Mouse (Mus musculus) CD8-positive naive resting alpha-beta T cell, adult 2 months (primary cell): ENCODE measurements around the gene Supt16.

Experiments used
- DNase-seq, 2 experiments: peaks; one replicate each; pipeline ENCODE4 v3.0.0; 2022; ENCODE audit warnings: low read depth in 2 of 2, low spot score in 2 of 2

Supt16 gene

DNA sequence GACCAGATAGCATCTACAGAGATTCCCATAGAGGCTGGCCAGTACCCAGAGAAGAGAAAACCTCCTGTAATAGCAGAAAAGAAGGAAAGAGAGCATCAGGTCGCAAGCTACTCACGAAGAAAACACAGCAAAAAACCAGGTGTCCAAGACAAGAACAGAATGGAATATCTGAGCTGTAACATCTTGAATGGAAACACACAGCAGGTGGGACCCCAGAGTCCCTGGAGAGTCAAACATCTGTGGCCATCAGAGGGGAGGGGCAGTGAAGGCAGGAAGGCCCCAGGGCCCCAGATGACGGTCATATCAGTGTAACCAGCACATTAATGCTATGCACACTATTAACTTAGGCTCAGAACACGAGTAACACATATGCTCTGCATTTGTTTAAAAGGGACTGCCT is 47.3 kb downstream of the Supt16 start:
- no peak for DNase-seq

DNA sequence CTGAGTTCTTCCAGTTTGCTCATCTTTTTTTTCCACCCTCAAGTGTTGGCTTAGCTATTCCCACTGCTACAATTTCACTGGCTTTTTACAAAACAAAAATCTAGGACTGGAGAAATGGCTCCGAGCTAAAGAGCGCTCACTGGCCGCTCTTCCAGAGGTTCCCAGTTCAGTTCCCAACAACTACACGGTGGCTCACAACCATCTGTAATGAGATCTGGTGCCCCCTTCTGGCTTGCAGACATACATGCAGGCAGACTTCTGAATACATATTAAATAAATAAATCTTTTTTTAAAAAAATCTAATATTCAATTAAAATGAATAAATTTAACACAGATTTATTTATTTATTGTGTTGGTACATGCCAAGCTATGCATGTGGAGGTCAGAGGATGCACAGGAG is 50.7 kb downstream of the Supt16 start:
- DNase-seq = peak in 1 of 2 experiments; percentile 39

DNA sequence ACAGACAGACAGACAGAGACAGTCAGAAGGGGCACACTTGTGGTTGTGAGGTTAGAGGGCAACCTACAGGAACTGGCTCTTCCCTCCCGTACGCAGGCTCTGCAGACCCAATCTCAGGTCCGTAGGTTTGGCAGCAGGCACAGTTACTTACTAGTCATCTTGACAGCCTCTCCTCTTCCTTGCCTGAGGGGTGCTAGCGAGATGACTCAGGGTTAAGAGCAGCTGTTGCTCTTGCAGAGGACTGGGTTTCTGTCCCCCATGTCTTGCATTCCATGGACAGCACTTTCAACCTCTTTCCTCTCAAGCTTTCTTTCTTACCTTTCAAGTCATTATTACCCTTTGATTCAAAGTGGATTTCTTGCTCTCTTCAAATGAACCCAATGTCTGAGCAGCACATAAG is 53.1 kb downstream of the Supt16 start:
- no peak for DNase-seq

DNA sequence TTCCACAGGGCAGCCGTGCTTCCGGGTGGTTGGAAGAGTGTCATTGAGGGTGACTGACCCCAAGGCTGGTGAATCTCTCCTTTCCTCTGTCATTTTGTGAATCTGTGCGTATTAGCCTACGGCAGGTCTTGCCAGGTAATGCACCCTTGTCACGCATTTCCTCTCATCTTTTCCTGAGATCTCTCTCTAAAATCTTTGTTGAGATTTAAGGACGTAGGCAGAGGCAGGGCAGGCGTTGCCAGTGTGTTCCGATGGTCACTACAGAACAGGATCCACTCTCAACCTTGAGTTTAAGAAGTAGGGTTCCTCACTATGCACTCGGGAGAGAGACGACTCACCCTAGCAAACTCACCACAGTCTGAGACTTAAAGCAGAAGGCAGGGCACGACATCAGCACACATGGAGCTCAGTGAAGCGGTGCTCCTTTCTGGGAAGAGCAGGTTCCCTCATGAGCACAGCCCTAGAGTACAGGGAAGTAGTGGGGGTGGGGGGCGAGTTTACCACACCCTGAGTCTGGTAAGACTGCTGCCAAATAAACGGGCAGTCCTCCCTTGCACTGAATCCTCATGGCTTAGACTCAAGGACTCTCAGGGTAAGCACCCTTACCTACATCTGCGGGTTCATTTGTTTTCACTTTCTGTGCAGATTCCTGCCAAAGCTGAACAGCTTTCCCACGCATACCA is 55.6 kb downstream of the Supt16 start:
- no peak for DNase-seq

DNA sequence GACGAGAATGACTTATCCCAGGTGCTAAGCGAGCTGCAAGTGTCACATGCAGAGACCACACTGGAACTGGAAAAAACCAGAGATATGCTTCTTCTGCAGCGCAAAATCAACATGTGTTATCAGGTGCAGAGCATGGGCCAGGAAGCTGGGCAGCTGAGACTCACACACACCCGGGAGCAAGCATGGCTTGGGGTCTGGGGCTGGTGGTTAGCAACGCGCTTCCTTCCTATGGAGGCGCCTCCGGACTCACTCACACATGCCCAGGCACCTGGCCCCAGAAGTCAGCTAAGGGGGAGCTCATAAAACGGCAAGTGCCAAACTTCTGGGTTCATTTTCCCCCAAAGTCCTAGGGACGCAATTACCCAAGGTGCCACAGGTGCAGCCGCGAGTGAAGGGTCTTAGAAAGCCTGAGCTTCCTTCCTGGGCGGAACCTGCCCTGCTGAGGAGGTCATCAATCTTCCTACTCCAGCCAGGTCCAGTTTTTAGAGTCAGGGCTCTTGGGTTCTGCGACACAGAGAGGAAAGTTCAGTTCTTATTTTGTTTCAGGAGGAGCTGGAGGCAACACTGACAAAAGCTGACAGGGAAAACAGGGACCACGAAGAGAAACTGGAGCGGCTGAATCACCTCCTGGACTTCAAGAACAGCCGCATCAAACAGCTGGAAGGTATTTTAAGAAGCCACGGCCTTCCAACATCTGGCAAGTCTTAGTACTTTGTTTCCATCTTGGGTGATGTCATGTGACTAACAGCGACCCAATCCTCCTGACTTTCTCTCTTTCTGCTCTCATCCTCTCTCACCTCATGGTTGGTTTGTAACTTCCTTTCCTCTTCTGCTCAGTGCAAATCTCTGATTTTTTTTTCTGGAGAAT is 56.4 kb downstream of the Supt16 start:
- peak; percentile 38 to 54 for DNase-seq

DNA sequence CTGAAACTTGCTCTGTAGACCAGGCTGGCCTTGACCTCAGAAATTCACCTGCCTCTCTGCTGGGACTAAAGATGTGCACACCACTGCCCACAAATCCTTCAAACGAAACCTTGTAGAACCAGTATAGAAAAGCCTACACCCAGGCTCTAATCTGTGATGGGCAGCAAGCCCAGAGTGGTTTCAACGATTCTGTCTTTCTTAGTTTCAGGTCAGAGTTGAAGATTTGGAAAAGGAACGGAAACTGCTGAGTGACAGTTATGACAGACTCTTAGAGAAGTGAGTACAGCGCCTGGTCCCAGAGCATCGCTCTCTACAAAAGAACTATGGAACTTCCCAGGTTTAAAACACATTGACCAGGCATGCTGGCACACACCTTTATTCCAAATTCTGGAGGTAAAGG is 63.6 kb downstream of the Supt16 start:
- DNase-seq = no peak

DNA sequence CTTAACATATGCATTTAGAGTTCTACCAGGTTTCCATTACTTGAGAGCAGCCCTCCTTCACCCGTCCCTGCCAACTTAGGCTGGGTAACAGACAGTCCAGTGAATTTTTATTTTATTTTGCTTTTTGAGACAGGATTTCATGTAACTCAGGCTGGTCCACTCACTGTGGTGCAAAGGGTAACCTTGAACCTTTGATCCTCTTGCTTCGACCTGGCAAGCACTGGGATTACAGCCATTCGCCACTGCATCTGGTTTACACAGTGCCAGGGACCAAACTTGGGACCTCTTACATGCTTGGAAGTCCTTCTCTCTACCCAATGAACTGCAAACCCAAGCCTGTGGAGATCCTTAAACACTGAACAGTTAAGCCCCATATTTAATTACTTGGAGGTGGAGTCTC is 72.6 kb downstream of the Supt16 start:
- no peak for DNase-seq

DNA sequence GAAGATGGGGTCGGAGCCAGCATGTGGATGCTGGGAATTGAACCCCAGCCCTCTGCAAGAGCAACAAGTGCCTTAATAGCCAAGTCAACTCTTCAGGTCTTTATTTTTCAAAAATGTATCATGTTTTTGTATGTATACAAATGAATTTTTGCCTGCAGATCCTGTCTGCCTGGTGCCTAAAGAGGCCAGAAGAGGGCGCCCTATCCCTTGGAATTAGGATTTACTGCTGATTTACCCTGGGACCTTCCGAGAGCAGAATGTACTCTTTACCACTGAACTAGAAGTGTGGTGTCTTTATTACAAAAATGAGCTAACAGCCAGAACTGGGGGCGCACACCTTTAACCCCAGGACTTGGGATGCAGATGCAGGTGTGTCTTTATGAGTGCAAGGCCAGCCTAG is 73.3 kb downstream of the Supt16 start:
- DNase-seq = peak; percentile 64 to 77

DNA sequence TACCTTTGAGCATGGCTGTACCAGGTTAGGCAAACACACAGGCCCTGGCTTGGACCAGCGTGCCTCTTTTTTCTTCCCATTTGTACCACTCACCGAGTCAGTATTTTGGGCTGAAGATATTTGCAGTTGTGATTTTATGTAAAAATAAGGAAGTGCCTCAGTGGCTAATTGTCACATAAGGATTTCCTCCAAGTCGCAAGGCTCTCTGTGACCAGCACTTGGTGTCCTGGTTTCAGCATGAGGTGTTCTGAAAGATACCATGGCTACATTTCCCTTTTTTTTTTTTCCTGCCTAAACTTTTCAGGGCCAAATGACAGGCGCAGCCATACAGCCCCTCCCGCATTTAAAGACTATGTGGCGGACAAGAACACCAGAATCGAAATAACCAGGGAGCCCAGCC is 77.0 kb downstream of the Supt16 start:
- DNase-seq = no peak

DNA sequence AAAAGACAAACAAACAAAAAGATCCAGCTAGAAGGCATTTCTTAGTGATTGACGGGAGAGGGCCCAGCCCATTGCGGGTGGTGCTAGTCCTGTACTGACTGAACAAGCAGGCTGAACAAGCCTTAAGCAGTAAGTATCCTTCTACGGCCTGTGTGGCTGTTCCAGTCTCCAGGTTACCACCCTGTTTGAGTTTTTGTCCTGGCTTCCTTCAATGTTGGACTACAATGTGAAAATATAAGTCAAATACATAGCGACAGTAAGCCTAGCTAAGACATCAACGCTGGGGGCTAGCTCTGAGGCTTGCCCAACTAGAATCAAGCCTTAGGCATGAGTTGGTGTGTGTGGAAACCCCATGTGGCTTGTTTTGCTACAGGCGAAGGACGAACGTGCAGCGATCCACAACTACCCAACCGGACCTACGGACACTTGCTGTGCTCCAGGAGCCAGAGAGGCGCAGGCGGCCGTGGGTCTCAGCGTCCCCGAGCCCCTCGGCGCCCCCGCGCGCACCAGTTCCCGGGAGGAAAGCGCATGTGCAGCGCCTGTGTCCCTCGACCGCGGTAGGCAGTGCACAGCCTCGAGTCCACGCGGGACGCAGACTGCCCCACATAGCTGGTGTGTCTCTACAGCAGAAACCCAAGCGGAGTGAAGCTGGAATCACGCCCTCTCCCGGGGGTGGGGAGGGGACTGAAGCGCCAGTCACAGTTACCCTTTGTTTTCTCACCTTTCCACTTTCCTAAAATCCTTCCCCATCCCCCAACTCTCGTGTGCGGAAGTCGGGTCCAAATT is 78.2 kb downstream of the Supt16 start:
- peak in 1 of 2 experiments; percentile 48 for DNase-seq

DNA sequence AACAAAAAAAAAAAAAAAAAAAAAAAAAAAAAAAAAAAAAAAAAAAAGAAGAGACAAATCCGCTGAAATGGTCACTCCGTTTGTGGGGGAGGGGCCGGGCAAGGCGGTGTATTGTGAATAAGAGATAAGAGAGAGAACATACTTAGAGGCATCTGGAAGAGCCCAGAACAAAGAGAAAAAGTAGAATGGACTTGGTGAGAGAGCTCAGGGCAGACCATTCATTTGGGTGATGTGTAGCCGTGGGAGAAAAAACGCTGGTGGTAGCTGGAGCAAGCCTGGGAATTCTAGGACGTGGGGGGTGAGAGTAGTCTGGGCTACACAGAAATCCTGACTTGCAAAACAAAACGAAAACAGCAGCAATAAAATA is 78.8 kb downstream of the Supt16 start:
- no peak for DNase-seq

DNA sequence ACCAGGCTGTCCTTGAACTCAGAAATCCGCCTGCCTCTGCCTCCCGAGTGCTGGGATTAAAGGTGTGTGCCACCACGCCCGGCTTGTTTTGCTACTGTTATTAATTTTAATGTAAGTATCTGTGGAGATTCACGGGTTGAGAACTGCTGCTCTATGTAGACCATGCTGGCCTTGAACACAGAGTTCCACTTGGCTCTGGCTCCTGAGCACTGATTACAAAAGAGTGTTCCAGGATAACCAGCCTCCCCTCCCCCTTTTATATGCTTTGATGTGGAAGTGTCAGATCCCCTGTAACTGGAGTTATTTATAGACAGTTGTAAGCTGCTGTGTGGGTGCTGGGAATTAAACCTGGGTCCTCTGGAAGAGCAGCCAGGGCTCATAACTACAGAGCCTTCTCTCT is 80.0 kb downstream of the Supt16 start:
- no peak for DNase-seq

DNA sequence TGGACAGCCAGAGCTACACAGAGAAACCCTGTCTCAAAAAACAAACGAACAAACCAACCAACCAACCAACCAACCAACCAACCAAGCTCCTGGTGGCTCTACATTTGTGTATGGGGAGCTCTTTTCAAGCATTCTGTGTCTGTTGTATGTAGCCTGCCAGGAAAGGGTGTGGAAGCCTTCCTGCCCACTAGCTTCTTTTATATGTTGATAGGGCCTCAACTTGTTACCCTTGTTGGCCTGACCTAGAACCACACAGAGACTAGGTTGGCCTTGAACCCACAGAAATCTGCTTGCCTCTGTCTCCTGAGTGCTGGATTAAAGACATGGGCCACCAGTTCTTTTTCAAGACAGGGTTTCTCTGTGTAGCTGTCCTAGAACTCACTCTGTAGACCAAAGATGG is 83.1 kb downstream of the Supt16 start:
- DNase-seq = no peak
